Mouse (Mus musculus) G1E (cell line): ENCODE results near the gene Rtl1. TPM values are rescaled to one million over a fixed set of nuclear protein-coding genes. Genes with fewer than 3 reads are reported as not detected.

Source experiments
- ATAC-seq: 2 replicates; pipeline ENCODE4 v1.8.0; 2016; ENCODE audit warnings: mild to moderate bottlenecking; ENCODE audit not compliant: insufficient number of reproducible peaks, poor library complexity, low FRiP score, severe bottlenecking; ENCODE audit errors: extremely low read depth
- DNase-seq: peaks from one replicate; pipeline ENCODE4 v3.0.0; 2012; ENCODE audit warnings: low spot score
- H3K27me3 ChIP-seq: 2 replicates; pipeline ENCODE4 v1.6.1; 2012; ENCODE audit warnings: mild to moderate bottlenecking, low read length, inconsistent platforms; ENCODE audit not compliant: insufficient read depth
- H3K36me3 ChIP-seq: replicated peaks from 2 replicates; pipeline ENCODE3; 2012; ENCODE audit warnings: mild to moderate bottlenecking, inconsistent platforms
- H3K4me1 ChIP-seq: 2 replicates; pipeline ENCODE4 v1.6.1; 2012; ENCODE audit warnings: low read depth, low read length, inconsistent platforms, mixed read lengths; ENCODE audit not compliant: insufficient read depth
- H3K4me3 ChIP-seq: 2 replicates; pipeline ENCODE4 v1.5.1; 2012; ENCODE audit warnings: low read depth, mild to moderate bottlenecking, inconsistent platforms, low read length, moderate library complexity, mixed read lengths
- H3K9me3 ChIP-seq: replicated peaks from 2 replicates; pipeline ENCODE4 v1.6.1; 2012; ENCODE audit warnings: inconsistent platforms
- CTCF ChIP-seq: IDR thresholded peaks from 2 replicates; pipeline ENCODE4 v1.5.1; 2012; ENCODE audit warnings: low read depth, low read length, inconsistent platforms, mixed read lengths
- GATA1 ChIP-seq: IDR thresholded peaks from 2 replicates; pipeline ENCODE4 v1.6.1; 2012; ENCODE audit warnings: borderline replicate concordance, low read length, inconsistent platforms, mixed read lengths
- GATA2 ChIP-seq: IDR thresholded peaks from 2 replicates; pipeline ENCODE4 v1.6.1; 2012; ENCODE audit warnings: low read depth, low read length, inconsistent platforms, borderline replicate concordance
- POLR2AphosphoS5 ChIP-seq: IDR thresholded peaks from 2 replicates; pipeline ENCODE4 v1.6.1; 2012; ENCODE audit warnings: low read depth, low read length, inconsistent platforms; ENCODE audit not compliant: insufficient replicate concordance
- TAL1 ChIP-seq: conservative IDR thresholded peaks from 2 replicates; pipeline ENCODE4 v1.6.1; 2012; ENCODE audit warnings: low read depth, low read length, inconsistent platforms, mixed read lengths
- polyA plus RNA-seq: library from polyadenylated mRNA; stranded (reverse); fragments of >175 nt; gene quantifications from 2 replicates; pipeline ENCODE4 v1.2.3, GENCODE M21; 2012
- total RNA-seq, 2 experiments: library from RNA; stranded (forward) in 1 of 2; stranded (reverse) in 1 of 2; fragments of 200-1000 nt in 1 of 2; fragments of >200 nt in 1 of 2; fragmentation: Nextera tagmentation in 1 of 2; gene quantifications; 2 replicates each; pipeline ENCODE4 v1.2.3; 2014 to 2017

Rtl1 gene
- total RNA-seq (2014; fragmentation: Nextera tagmentation) (not detected in 2 replicates), total RNA-seq (2017) (under 0.01 and 0.11 TPM in 2 replicates), polyA plus RNA-seq (not detected in 2 replicates)

- H3K9me3 ChIP-seq, result peaks cover 73% of the 10 kb centered on the region
- DNase-seq (no peak), ATAC-seq (no peak)
- no peak within 1 kb of the TSS for H3K4me3 ChIP-seq
- H3K4me1 ChIP-seq, result no peaks in the 10 kb centered on the region
- no peak for TF ChIP-seq GATA2
- TF ChIP-seq TAL1, result no peak
- no peak for TF ChIP-seq CTCF
- no peak for TF ChIP-seq POLR2AphosphoS5
- no peak for TF ChIP-seq GATA1
- no peaks in the 10 kb centered on the region for H3K27me3 ChIP-seq
- no peaks in the 10 kb centered on the region for H3K36me3 ChIP-seq
These were observed at the start of gene Rtl1 for GRCm38 (mm10) chr12:109600230-109600629. Rtl1 (minus strand) TSS chr12:109600330.

GRCm38 (mm10) chr12:109640560-109641167 lies 40.5 kb upstream of the Rtl1 start:
- Histone ChIP-seq H3K27me3 (no peaks in the 10 kb centered on the region), H3K4me3 (no peak overlapping the region), H3K9me3 (peaks cover 30% of the 10 kb centered on the region), H3K4me1 (no peaks in the 10 kb centered on the region), H3K36me3 (no peaks in the 10 kb centered on the region)
- no peak for DNase-seq
- TF ChIP-seq POLR2AphosphoS5 (no peak), GATA1 (no peak), TAL1 (no peak), GATA2 (no peak), CTCF (no peak)
- ATAC-seq, result no peak

- no peak for ATAC-seq
- Histone ChIP-seq H3K4me3 (no peak overlapping the region), H3K9me3 (peaks cover 41% of the 10 kb centered on the region), H3K4me1 (no peaks in the 10 kb centered on the region), H3K36me3 (no peaks in the 10 kb centered on the region), H3K27me3 (no peaks in the 10 kb centered on the region)
- DNase-seq, result no peak
- no peak for TF ChIP-seq GATA2
- TF ChIP-seq POLR2AphosphoS5, result no peak
- TF ChIP-seq GATA1, result no peak
- no peak for TF ChIP-seq TAL1
- TF ChIP-seq CTCF, result no peak
These were observed 31.9 kb upstream of the Rtl1 start for GRCm38 (mm10) chr12:109632035-109632434.

- ATAC-seq (no peak), DNase-seq (no peak)
- H3K36me3 ChIP-seq, result no peaks in the 10 kb centered on the region
- H3K4me1 ChIP-seq, result no peaks in the 10 kb centered on the region
- H3K27me3 ChIP-seq, result no peaks in the 10 kb centered on the region
- TF ChIP-seq GATA1, result no peak
- no peak for TF ChIP-seq POLR2AphosphoS5
- TF ChIP-seq TAL1, result no peak
- no peak for TF ChIP-seq GATA2
- TF ChIP-seq CTCF, result no peak
- H3K4me3 ChIP-seq, result no peak overlapping the region
- H3K9me3 ChIP-seq, result peaks cover 26% of the 10 kb centered on the region
These were observed 28.8 kb upstream of the Rtl1 start for GRCm38 (mm10) chr12:109628887-109629286.

GRCm38 (mm10) chr12:109626910-109627309 lies 26.8 kb upstream of the Rtl1 start:
- DNase-seq (no peak), ATAC-seq (no peak)
- Histone ChIP-seq H3K9me3 (peaks cover 26% of the 10 kb centered on the region), H3K27me3 (no peaks in the 10 kb centered on the region), H3K4me1 (no peaks in the 10 kb centered on the region), H3K36me3 (no peaks in the 10 kb centered on the region), H3K4me3 (no peak overlapping the region)
- TF ChIP-seq POLR2AphosphoS5, result no peak
- no peak for TF ChIP-seq GATA2

GRCm38 (mm10) chr12:109620196-109620595 lies 20.1 kb upstream of the Rtl1 start:
- Histone ChIP-seq H3K4me1 (no peaks in the 10 kb centered on the region), H3K36me3 (no peaks in the 10 kb centered on the region), H3K4me3 (no peak overlapping the region), H3K27me3 (no peaks in the 10 kb centered on the region), H3K9me3 (peaks cover 61% of the 10 kb centered on the region)
- DNase-seq (no peak), ATAC-seq (no peak)
- no peak for TF ChIP-seq TAL1
- no peak for TF ChIP-seq POLR2AphosphoS5
- TF ChIP-seq GATA2, result no peak
- no peak for TF ChIP-seq CTCF
- no peak for TF ChIP-seq GATA1

- TF ChIP-seq GATA2 (no peak), GATA1 (no peak), TAL1 (no peak), CTCF (no peak), POLR2AphosphoS5 (no peak)
- peaks cover 76% of the 10 kb centered on the region for H3K9me3 ChIP-seq
- no peak for DNase-seq
- H3K27me3 ChIP-seq, result no peaks in the 10 kb centered on the region
- no peak for ATAC-seq
- H3K4me3 ChIP-seq, result no peak overlapping the region; the same call in 1 of the 2 replicates
- H3K4me1 ChIP-seq, result no peaks in the 10 kb centered on the region
- H3K36me3 ChIP-seq, result no peaks in the 10 kb centered on the region
These were observed 17.9 kb upstream of the Rtl1 start for GRCm38 (mm10) chr12:109617993-109618392.
